Mouse (Mus musculus): ENCODE data around the gene Zbtb11. TPM values are rescaled to one million over a fixed set of nuclear protein-coding genes. Genes with fewer than 3 reads are reported as not detected.

The Zbtb11 gene
- polyA plus RNA-seq, 1 experiment from 2014 or later, result 18.2 TPM

DNA sequence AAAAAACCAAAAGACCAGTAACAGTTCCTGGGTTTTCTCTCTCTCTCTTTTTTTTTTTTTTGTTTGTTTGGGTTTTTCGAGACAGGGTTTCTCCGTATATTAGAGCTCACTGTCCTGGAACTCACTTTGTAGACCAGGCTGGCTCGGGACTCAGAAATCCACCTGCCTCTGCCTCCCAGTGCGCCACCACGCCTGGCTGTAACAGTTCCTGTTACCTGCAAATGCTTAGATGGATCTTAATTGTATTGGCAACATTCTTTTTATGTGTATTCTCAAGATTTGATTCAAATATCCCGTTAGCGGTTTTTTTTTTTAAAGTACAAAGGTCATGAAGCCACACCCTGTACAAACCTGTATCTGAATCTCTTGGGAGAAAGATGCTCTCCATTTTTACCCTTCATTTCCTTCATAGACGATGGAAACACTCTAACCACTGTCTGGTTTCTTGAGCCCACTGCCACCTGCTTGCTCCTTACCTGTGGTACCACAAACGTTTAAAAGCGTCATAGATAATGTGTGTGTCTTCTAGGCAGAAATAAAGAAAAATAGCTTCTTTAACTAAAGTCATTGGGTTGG is 969 bp upstream of the Zbtb11 start:
- no peaks in the 10 kb centered on the region for H3K9me3 ChIP-seq
- H3K4me1 ChIP-seq, result peaks cover 39% of the 10 kb centered on the region
- peak overlapping the region; percentile 71 for H3K27ac ChIP-seq
- peak overlapping the region; percentile 83 for H3K4me2 ChIP-seq
- H3K36me3 ChIP-seq, result peaks cover 38% of the 10 kb centered on the region
- no peaks in the 10 kb centered on the region for H3K27me3 ChIP-seq
- no peak overlapping the region for H3K9ac ChIP-seq
- H3K4me3 ChIP-seq, result peak overlapping the region; percentile 97
- WGBS, result 46% methylated on average over 10 of the region's 10 CpGs
- no peak for ATAC-seq (ENCODE audit: borderline replicate concordance, extremely low read depth, low FRiP score, low TSS enrichment)

GRCm38 (mm10) chr16:55974256-55974902 is 696 bp downstream of the Zbtb11 start:
- 0% methylated on average over 55 of the region's 55 CpGs for WGBS
- ATAC-seq (ENCODE audit: borderline replicate concordance, extremely low read depth, low FRiP score, low TSS enrichment), result peak; percentile 92

DNA sequence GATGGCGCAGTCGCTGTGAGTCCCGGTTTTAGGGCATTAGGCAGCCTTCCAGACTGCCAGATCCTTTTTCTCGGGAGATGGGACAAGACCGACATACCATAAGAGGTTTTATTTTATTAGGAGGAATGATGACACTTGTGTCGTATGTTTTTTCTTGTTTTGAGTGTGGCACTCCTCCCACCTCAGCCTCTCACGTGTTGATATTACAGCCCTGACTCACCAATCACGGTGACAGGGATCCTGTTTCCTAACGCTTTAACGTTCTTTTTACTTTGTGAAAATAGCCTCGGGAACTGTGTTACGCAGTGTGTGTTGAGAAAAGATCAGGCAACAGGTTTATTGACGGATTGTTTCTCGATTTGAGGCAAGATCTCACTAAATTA is 1.2 kb downstream of the Zbtb11 start:
- Histone ChIP-seq H3K36me3 (peaks cover 23% of the 10 kb centered on the region), H3K27ac (peak overlapping the region; percentile 92), H3K9me3 (no peaks in the 10 kb centered on the region), H3K4me3 (peak overlapping the region; percentile 97), H3K9ac (peak overlapping the region; percentile 95), H3K4me1 (peaks cover 26% of the 10 kb centered on the region), H3K27me3 (no peaks in the 10 kb centered on the region), H3K4me2 (peak overlapping the region; percentile 83)
- no peak for ATAC-seq (ENCODE audit: borderline replicate concordance, extremely low read depth, low FRiP score, low TSS enrichment)
- 6% methylated on average over 14 of the region's 14 CpGs for WGBS

More at GRCm38 (mm10) chr16:55974256-55974902, 696 bp downstream of the Zbtb11 start:
- peak overlapping the region; percentile 97 for H3K4me3 ChIP-seq
- peak overlapping the region; percentile 95 for H3K9ac ChIP-seq
- peaks cover 30% of the 10 kb centered on the region for H3K4me1 ChIP-seq
- H3K9me3 ChIP-seq, result no peaks in the 10 kb centered on the region
- no peaks in the 10 kb centered on the region for H3K27me3 ChIP-seq
- H3K4me2 ChIP-seq, result peak overlapping the region; percentile 83
- peaks cover 28% of the 10 kb centered on the region for H3K36me3 ChIP-seq
- peak overlapping the region; percentile 92 for H3K27ac ChIP-seq

DNA sequence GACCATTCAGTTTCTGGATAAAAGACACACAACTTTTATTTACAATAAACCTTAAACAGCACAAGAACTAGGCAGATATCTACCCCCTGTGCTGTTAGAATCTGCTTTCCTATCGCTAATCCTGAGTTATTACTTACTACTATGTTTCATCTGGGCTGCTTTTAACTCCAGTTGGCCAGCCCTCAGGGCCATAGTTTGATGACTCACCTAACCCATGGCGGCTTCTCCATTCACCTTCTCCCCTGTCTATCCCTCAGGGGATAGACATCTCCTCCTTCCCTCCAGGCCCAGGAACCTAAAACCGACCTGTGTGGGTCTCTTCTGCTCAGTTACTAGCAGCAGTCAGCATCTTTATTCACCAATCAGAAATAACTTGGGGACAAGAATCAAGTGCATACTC is 12.3 kb downstream of the Zbtb11 start:
- H3K9me3 ChIP-seq, result no peaks in the 10 kb centered on the region
- H3K4me3 ChIP-seq, result no peak overlapping the region
- H3K4me2 ChIP-seq, result no peak overlapping the region
- WGBS, result 87% methylated on average over 3 of the region's 3 CpGs
- ATAC-seq (ENCODE audit: borderline replicate concordance, extremely low read depth, low FRiP score, low TSS enrichment), result no peak
- no peak overlapping the region for H3K27ac ChIP-seq
- no peaks in the 10 kb centered on the region for H3K27me3 ChIP-seq
- H3K36me3 ChIP-seq, result peaks cover 45% of the 10 kb centered on the region
- H3K9ac ChIP-seq, result no peak overlapping the region
- H3K4me1 ChIP-seq, result no peaks in the 10 kb centered on the region

GRCm38 (mm10) chr16:55990311-55990710 is 16.6 kb downstream of the Zbtb11 start:
- H3K9ac ChIP-seq, result no peak overlapping the region
- H3K36me3 ChIP-seq, result peaks cover 38% of the 10 kb centered on the region
- no peaks in the 10 kb centered on the region for H3K4me1 ChIP-seq
- no peaks in the 10 kb centered on the region for H3K27me3 ChIP-seq
- no peak overlapping the region for H3K4me2 ChIP-seq
- ATAC-seq (ENCODE audit: borderline replicate concordance, extremely low read depth, low FRiP score, low TSS enrichment), result no peak
- no peaks in the 10 kb centered on the region for H3K9me3 ChIP-seq
- WGBS, result 91% methylated on average over 4 of the region's 4 CpGs
- H3K4me3 ChIP-seq, result no peak overlapping the region
- no peak overlapping the region for H3K27ac ChIP-seq

- H3K4me3 ChIP-seq, result no peak overlapping the region
- peaks cover 39% of the 10 kb centered on the region; the same call in 1 of the 2 replicates for H3K36me3 ChIP-seq
- H3K9ac ChIP-seq, result no peak overlapping the region
- H3K27ac ChIP-seq, result no peak overlapping the region
- no peaks in the 10 kb centered on the region for H3K4me1 ChIP-seq
- 97% methylated on average over 2 of the region's 2 CpGs for WGBS
- no peaks in the 10 kb centered on the region for H3K9me3 ChIP-seq
- H3K27me3 ChIP-seq, result no peaks in the 10 kb centered on the region
- H3K4me2 ChIP-seq, result no peak overlapping the region
- no peak for ATAC-seq (ENCODE audit: borderline replicate concordance, extremely low read depth, low FRiP score, low TSS enrichment)
Measured at GRCm38 (mm10) chr16:55994235-55994634, 20.6 kb downstream of the Zbtb11 start.

DNA sequence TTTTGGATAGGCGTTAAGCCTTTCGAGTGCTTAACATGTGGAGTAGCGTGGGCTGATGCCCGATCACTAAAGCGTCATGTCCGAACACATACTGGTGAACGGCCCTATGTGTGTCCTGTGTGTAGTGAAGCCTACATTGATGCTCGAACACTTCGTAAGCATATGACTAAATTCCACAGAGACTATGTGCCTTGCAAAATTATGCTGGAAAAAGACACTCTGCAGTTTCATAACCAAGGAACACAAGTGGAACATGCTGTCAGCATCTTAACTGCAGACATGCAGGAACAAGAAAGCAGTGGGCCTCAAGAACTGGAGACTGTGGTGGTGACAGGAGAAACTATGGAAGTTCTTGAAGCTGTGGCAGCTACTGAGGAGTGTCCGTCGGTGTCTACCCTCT is 33.1 kb downstream of the Zbtb11 start:
- Histone ChIP-seq H3K27me3 (no peaks in the 10 kb centered on the region), H3K36me3 (peaks cover 49% of the 10 kb centered on the region), H3K27ac (no peak overlapping the region), H3K4me3 (no peak overlapping the region), H3K9ac (no peak overlapping the region), H3K9me3 (no peaks in the 10 kb centered on the region), H3K4me2 (no peak overlapping the region), H3K4me1 (no peaks in the 10 kb centered on the region)
- 92% methylated on average over 11 of the region's 11 CpGs for WGBS
- ATAC-seq (ENCODE audit: borderline replicate concordance, extremely low read depth, low FRiP score, low TSS enrichment), result no peak

DNA sequence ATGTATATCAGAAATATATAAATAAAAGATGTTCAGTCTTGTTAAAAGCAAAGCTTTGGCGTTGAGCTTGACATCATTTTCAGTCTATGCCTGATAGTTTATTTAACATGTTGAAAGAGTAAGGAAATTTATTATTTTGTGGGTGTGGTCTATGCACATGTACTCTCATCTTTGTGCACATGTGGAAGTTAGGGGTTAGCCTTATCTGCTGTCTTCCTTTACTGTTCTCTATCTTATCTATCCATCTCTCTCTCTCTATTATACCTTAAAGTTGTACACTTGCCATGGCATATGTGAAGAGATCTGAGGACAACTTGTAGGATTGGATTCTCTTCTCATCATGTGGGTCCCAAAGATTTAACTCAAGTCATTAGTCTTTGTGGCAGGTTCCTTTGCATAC is 35.2 kb downstream of the Zbtb11 start:
- H3K4me2 ChIP-seq, result no peak overlapping the region
- no peak overlapping the region for H3K9ac ChIP-seq
- no peaks in the 10 kb centered on the region for H3K4me1 ChIP-seq

DNA sequence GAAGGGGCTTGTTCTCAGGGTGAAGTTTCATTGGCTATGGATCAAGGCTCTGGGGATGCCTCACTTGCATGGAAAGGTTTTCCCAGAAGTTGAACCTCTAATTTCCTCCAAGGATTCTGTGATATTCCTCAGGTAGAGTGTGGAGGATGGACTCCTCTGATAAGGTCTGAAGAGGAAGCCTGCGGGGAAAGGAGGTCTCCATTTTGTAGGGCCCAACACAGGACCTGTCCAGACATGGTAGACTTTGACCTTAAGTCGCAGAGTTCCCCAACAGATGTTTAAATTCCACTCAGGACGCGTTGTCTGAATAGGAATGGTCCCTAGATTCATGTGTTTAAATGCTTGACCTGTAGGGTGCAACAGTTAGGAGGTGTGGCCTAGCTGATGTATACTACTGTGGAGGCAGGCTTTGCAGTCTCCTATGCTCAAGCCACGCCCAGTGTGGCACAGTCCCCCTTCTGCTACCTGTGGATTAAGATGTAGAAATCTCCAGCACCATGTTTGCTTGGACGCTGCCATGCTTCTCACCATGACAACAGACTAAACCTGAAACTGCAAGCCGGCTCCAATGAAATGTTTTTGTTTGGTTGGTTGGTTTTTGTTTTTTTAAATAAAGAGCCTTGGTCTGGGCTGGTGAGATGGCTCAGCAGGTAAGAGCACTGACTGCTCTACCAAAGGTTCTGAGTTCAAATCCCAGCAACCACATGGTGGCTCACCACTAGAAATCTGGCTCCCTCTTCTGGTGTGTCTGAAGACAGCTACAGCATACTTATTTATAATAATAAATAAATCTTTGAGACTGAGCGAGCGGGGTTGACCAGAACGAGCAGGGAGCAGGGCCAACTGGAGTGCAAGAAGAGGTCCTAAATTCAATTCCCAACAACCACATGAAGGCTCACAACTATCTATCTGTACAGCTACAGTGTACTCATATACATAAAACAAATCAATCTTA is 39.4 kb downstream of the Zbtb11 start:
- Histone ChIP-seq H3K9ac (no peak overlapping the region), H3K9me3 (no peaks in the 10 kb centered on the region), H3K4me2 (no peak overlapping the region), H3K4me1 (no peaks in the 10 kb centered on the region), H3K36me3 (peaks cover 28% of the 10 kb centered on the region), H3K4me3 (no peak overlapping the region), H3K27me3 (no peaks in the 10 kb centered on the region), H3K27ac (no peak overlapping the region)
- WGBS, result 85% methylated on average over 10 of the region's 10 CpGs
- ATAC-seq (ENCODE audit: borderline replicate concordance, extremely low read depth, low FRiP score, low TSS enrichment), result peak; percentile 46; the same call in 1 of the 2 replicates

More for the DNA sequence above, 35.2 kb downstream of the Zbtb11 start:
- WGBS, result 77% methylated on average over 1 of the region's 1 CpGs
- Histone ChIP-seq H3K36me3 (peaks cover 41% of the 10 kb centered on the region), H3K4me3 (no peak overlapping the region), H3K27ac (no peak overlapping the region), H3K9me3 (no peaks in the 10 kb centered on the region), H3K27me3 (no peaks in the 10 kb centered on the region)
- no peak for ATAC-seq (ENCODE audit: borderline replicate concordance, extremely low read depth, low FRiP score, low TSS enrichment)

DNA sequence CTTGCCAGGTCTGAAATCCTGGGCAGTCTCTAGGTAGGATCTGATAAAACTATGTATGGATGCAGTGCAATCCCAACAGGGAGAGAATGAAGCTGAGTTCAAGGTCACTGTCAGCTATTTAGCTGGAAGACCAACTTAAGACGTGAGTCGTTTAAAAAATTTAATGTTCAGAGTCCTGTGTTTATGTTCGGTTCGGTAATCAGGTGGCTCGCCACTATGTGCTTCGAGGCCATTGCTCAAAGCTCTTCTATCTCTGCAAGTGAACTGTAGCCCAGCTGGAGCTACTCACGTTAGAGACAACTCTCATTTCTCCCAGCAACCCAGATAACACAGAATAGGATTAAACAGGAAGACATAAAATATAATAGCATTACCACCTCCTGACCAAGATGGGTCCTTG is 40.4 kb downstream of the Zbtb11 start:
- Histone ChIP-seq H3K9ac (no peak overlapping the region), H3K27ac (no peak overlapping the region), H3K4me3 (no peak overlapping the region), H3K36me3 (peaks cover 36% of the 10 kb centered on the region), H3K9me3 (no peaks in the 10 kb centered on the region), H3K27me3 (no peaks in the 10 kb centered on the region), H3K4me1 (no peaks in the 10 kb centered on the region), H3K4me2 (no peak overlapping the region)
- no peak for ATAC-seq (ENCODE audit: borderline replicate concordance, extremely low read depth, low FRiP score, low TSS enrichment)
- WGBS, result 67% methylated on average over 7 of the region's 7 CpGs

DNA sequence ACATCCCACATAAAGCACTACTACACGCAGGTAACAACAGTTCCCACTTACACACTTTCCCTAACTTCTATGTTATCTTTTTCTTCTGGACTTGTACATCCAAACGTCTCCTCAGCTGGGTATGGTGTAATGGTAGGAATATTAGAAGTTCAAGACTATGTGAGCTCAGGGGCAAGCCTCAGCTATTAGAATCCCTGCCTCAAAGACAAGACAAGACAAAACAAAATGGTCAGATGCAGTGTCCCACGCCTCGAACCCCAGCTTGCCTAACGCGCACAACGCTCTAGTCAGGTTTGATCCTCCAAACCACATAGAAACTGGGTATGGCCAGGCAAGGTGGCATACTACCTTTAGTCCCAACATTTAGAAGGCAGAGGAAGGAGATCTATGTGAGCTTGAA is 46.0 kb downstream of the Zbtb11 start:
- no peak overlapping the region for H3K4me2 ChIP-seq
- no peak overlapping the region for H3K4me3 ChIP-seq
- H3K9me3 ChIP-seq, result no peaks in the 10 kb centered on the region
- H3K36me3 ChIP-seq, result peaks cover 49% of the 10 kb centered on the region
- 95% methylated on average over 7 of the region's 7 CpGs for WGBS
- no peak overlapping the region for H3K9ac ChIP-seq
- ATAC-seq (ENCODE audit: borderline replicate concordance, extremely low read depth, low FRiP score, low TSS enrichment), result no peak
- H3K27me3 ChIP-seq, result no peaks in the 10 kb centered on the region
- H3K4me1 ChIP-seq, result no peaks in the 10 kb centered on the region
- H3K27ac ChIP-seq, result no peak overlapping the region
